Mouse (Mus musculus) midbrain, embryonic 13.5 days (tissue): Measurements from ENCODE around the gene Rack1. TPM values are rescaled to one million over a fixed set of nuclear protein-coding genes. Genes with fewer than 3 reads are reported as not detected.
"Not testable (repeated sequence)": the region's sequence is repeated elsewhere in the genome, so short reads cannot be mapped to it uniquely, and the experiment has no call there.

ENCODE experiments used
- ATAC-seq: fragments of 200-750 bp; cut with Nextera tagmentation; 2 replicates; pipeline ENCODE4 v1.8.0; 2017; ENCODE audit warnings: mild to moderate bottlenecking, moderate TSS enrichment, moderate library complexity
- H3K27ac ChIP-seq: fragments of 300-500 bp; sonication (generic); 2 replicates; pipeline ENCODE4 v1.5.1; 2015; ENCODE audit warnings: inconsistent platforms, mild to moderate bottlenecking, moderate library complexity
- H3K27me3 ChIP-seq: fragments of 300-500 bp; sonication (generic); 2 replicates; pipeline ENCODE4 v1.6.1; 2015; ENCODE audit warnings: mild to moderate bottlenecking, inconsistent platforms
- H3K36me3 ChIP-seq: fragments of 300-500 bp; sonication (generic); 2 replicates; pipeline ENCODE4 v1.6.1; 2015; ENCODE audit warnings: mild to moderate bottlenecking, inconsistent platforms
- H3K4me1 ChIP-seq: fragments of 300-500 bp; sonication (generic); replicated peaks from 2 replicates; pipeline ENCODE4 v1.6.1; 2015; ENCODE audit warnings: inconsistent platforms
- H3K4me2 ChIP-seq: fragments of 300-500 bp; sonication (generic); replicated peaks from 2 replicates; pipeline ENCODE4 v1.6.1; 2015; ENCODE audit warnings: moderate library complexity, mild to moderate bottlenecking, inconsistent platforms
- H3K4me3 ChIP-seq: fragments of 300-500 bp; sonication (generic); replicated peaks from 2 replicates; pipeline ENCODE4 v1.5.1; 2015; ENCODE audit warnings: mild to moderate bottlenecking, inconsistent platforms
- H3K9ac ChIP-seq: fragments of 300-500 bp; sonication (generic); replicated peaks from 2 replicates; pipeline ENCODE4 v1.6.1; 2015; ENCODE audit warnings: mild to moderate bottlenecking, inconsistent platforms
- H3K9me3 ChIP-seq: fragments of 300-500 bp; sonication (generic); 2 replicates; pipeline ENCODE4 v1.6.1; 2016; ENCODE audit warnings: mild to moderate bottlenecking, inconsistent platforms
- WGBS: fragments of 180-500 bp; shearing (Covaris S2); methylation state at CpG from one replicate; pipeline ENCODE4 v1.1.7; 2015; 5-methylcytosine and 5-hydroxymethylcytosine counted together
- polyA plus RNA-seq: library from polyadenylated mRNA; unstranded; fragments of >200 nt; fragmentation: Nextera tagmentation; extraction: Ambion mirVana; gene quantifications from 2 replicates; pipeline ENCODE4 v1.2.1, GENCODE M21; 2015

Gene Rack1
- polyA plus RNA-seq, 1 experiment from 2014 or later = 472 TPM

- Histone ChIP-seq H3K9ac (no peak overlapping the region), H3K4me3 (no peak overlapping the region), H3K4me2 (no peak overlapping the region), H3K4me1 (peaks cover 30% of the 10 kb centered on the region), H3K27ac (no peak overlapping the region), H3K36me3 (peaks cover 51% of the 10 kb centered on the region), H3K27me3 (no peaks in the 10 kb centered on the region), H3K9me3 (no peaks in the 10 kb centered on the region)
- ATAC-seq = no peak
Measured at GRCm38 (mm10) chr11:48813782-48814181, 13.7 kb downstream of the Rack1 start.

GRCm38 (mm10) chr11:48815851-48816250 is 15.7 kb downstream of the Rack1 start:
- Histone ChIP-seq H3K4me3 (peak overlapping the region; percentile 74), H3K9ac (peak overlapping the region; percentile 83), H3K27ac (no peak overlapping the region), H3K27me3 (no peaks in the 10 kb centered on the region), H3K9me3 (no peaks in the 10 kb centered on the region), H3K4me2 (peak overlapping the region; percentile 86), H3K36me3 (peaks cover 30% of the 10 kb centered on the region), H3K4me1 (peaks cover 30% of the 10 kb centered on the region)
- no peak for ATAC-seq
- WGBS = 76% methylated on average over 16 of the region's 16 CpGs

- WGBS = 3% methylated on average over 21 of the region's 23 CpGs
- Histone ChIP-seq H3K36me3 (peaks cover 25% of the 10 kb centered on the region), H3K27me3 (no peaks in the 10 kb centered on the region), H3K27ac (peak overlapping the region; percentile 76), H3K9me3 (no peaks in the 10 kb centered on the region), H3K9ac (peak overlapping the region; percentile 83), H3K4me3 (peak overlapping the region; percentile 74), H3K4me1 (peaks cover 30% of the 10 kb centered on the region), H3K4me2 (peak overlapping the region; percentile 86)
- ATAC-seq = peak; percentile 78
Measured at GRCm38 (mm10) chr11:48816281-48816781, 16.2 kb downstream of the Rack1 start.

- H3K27me3 ChIP-seq = peaks cover 5% of the 10 kb centered on the region; the same call in 1 of the 2 replicates
- H3K36me3 ChIP-seq = peaks cover 18% of the 10 kb centered on the region
- peak within 1 kb of the TSS; percentile 83 for H3K9ac ChIP-seq
- peak; percentile 97 for ATAC-seq
- H3K27ac ChIP-seq = peak within 1 kb of the TSS; percentile 95
- H3K4me1 ChIP-seq = peaks cover 30% of the 10 kb centered on the region
- H3K4me2 ChIP-seq = peak within 1 kb of the TSS; percentile 86
- no peaks in the 10 kb centered on the region for H3K9me3 ChIP-seq
- H3K4me3 ChIP-seq = peak within 1 kb of the TSS; percentile 74
- under 1% methylated on average over 69 of the region's 77 CpGs for WGBS
Measured at GRCm38 (mm10) chr11:48816800-48817665, 16.9 kb downstream of the Rack1 start, which contains the start of gene Trim41. Gene Trim41, minus strand, starts transcription at chr11:48817353.

- Histone ChIP-seq H3K27ac (peak overlapping the region; percentile 95), H3K36me3 (peaks cover 11% of the 10 kb centered on the region; the same call in 1 of the 2 replicates), H3K4me2 (peak overlapping the region; percentile 86), H3K27me3 (peaks cover 10% of the 10 kb centered on the region; the same call in 1 of the 2 replicates), H3K9me3 (no peaks in the 10 kb centered on the region), H3K9ac (peak overlapping the region; percentile 83), H3K4me1 (peaks cover 30% of the 10 kb centered on the region), H3K4me3 (peak overlapping the region; percentile 74)
- peak; percentile 7 for ATAC-seq
- 7% methylated on average over 9 of the region's 9 CpGs for WGBS
Measured at GRCm38 (mm10) chr11:48817794-48818193, 17.7 kb downstream of the Rack1 start.

GRCm38 (mm10) chr11:48818346-48818745 is 18.2 kb downstream of the Rack1 start:
- under 1% methylated on average over 16 of the region's 16 CpGs for WGBS
- Histone ChIP-seq H3K36me3 (peaks cover 6% of the 10 kb centered on the region; the same call in 1 of the 2 replicates), H3K27ac (no peak overlapping the region; the same call in 1 of the 2 replicates), H3K4me3 (peak overlapping the region; percentile 74), H3K9ac (peak overlapping the region; percentile 83), H3K27me3 (peaks cover 12% of the 10 kb centered on the region), H3K4me2 (peak overlapping the region; percentile 86), H3K9me3 (no peaks in the 10 kb centered on the region), H3K4me1 (peaks cover 31% of the 10 kb centered on the region)
- no peak for ATAC-seq

GRCm38 (mm10) chr11:48819614-48820307 is 19.6 kb downstream of the Rack1 start:
- H3K4me1 ChIP-seq = peaks cover 31% of the 10 kb centered on the region
- peaks cover 25% of the 10 kb centered on the region for H3K27me3 ChIP-seq
- H3K9me3 ChIP-seq = no peaks in the 10 kb centered on the region
- no peak for ATAC-seq
- H3K4me3 ChIP-seq = no peak overlapping the region
- no peak overlapping the region for H3K27ac ChIP-seq
- H3K4me2 ChIP-seq = no peak overlapping the region
- 84% methylated on average over 7 of the region's 7 CpGs for WGBS
- no peak overlapping the region for H3K9ac ChIP-seq
- H3K36me3 ChIP-seq = peaks cover 5% of the 10 kb centered on the region; the same call in 1 of the 2 replicates

GRCm38 (mm10) chr11:48820308-48820674 is 20.2 kb downstream of the Rack1 start:
- H3K4me3 ChIP-seq = no peak overlapping the region
- H3K27ac ChIP-seq = no peak overlapping the region
- H3K4me2 ChIP-seq = no peak overlapping the region
- H3K9me3 ChIP-seq = no peaks in the 10 kb centered on the region
- no peak overlapping the region for H3K9ac ChIP-seq
- peaks cover 29% of the 10 kb centered on the region for H3K27me3 ChIP-seq
- ATAC-seq = no peak
- peaks cover 26% of the 10 kb centered on the region for H3K4me1 ChIP-seq
- peaks cover 5% of the 10 kb centered on the region; the same call in 1 of the 2 replicates for H3K36me3 ChIP-seq

GRCm38 (mm10) chr11:48821299-48821698 is 21.2 kb downstream of the Rack1 start:
- not testable (repeated sequence) for H3K4me3 ChIP-seq, ATAC-seq, H3K9ac ChIP-seq, H3K4me2 ChIP-seq, H3K27ac ChIP-seq, H3K9me3 ChIP-seq, H3K36me3 ChIP-seq
- Histone ChIP-seq H3K27me3 (peaks cover 29% of the 10 kb centered on the region), H3K4me1 (peaks cover 16% of the 10 kb centered on the region)
- WGBS = 84% methylated on average over 14 of the region's 14 CpGs

- Histone ChIP-seq H3K27ac (no peak overlapping the region), H3K9ac (no peak overlapping the region), H3K9me3 (no peaks in the 10 kb centered on the region), H3K4me2 (peak overlapping the region; percentile 54), H3K27me3 (peaks cover 32% of the 10 kb centered on the region), H3K36me3 (no peaks in the 10 kb centered on the region), H3K4me3 (peak overlapping the region; percentile 38), H3K4me1 (peaks cover 24% of the 10 kb centered on the region)
- ATAC-seq = no peak
- 36% methylated on average over 14 of the region's 14 CpGs for WGBS
Measured at GRCm38 (mm10) chr11:48822768-48823512, 22.8 kb downstream of the Rack1 start.

- H3K4me3 ChIP-seq = peak overlapping the region; percentile 38
- H3K4me2 ChIP-seq = peak overlapping the region; percentile 54
- H3K9ac ChIP-seq = peak overlapping the region; percentile 28; the same call in 1 of the 2 replicates
- peaks cover 34% of the 10 kb centered on the region for H3K27me3 ChIP-seq
- H3K9me3 ChIP-seq = no peaks in the 10 kb centered on the region
- ATAC-seq = no peak
- no peaks in the 10 kb centered on the region for H3K36me3 ChIP-seq
- H3K27ac ChIP-seq = no peak overlapping the region
- peaks cover 23% of the 10 kb centered on the region for H3K4me1 ChIP-seq
- WGBS = under 1% methylated on average over 15 of the region's 15 CpGs
Measured at GRCm38 (mm10) chr11:48823536-48823972, 23.4 kb downstream of the Rack1 start.
